ENCODE assay signal across 8 mouse cellular contexts in genomic region chr14:20639918-20640619, GRCm38 (mm10). TPM values are rescaled to one million over a fixed set of nuclear protein-coding genes. Genes with fewer than 3 reads are reported as not detected.
DNase-seq lines count a peak whose midpoint lies in the region; ATAC-seq lines count a peak whose summit lies in the region.

No protein-coding gene starts in this region.

- peaks cover 17% of the 10 kb centered on the region for H3K4me1 ChIP-seq in heart, embryonic 10.5 days
- peaks cover 14% of the 10 kb centered on the region for H3K4me1 ChIP-seq in hindbrain, embryonic 13.5 days (replicated peaks)

- H3K27ac ChIP-seq in heart, embryonic 10.5 days, result peak overlapping the region; percentile 98
- peak overlapping the region; percentile 94 for H3K27ac ChIP-seq in hindbrain, embryonic 13.5 days

- H3K4me2 ChIP-seq in hindbrain, embryonic 13.5 days, result peak overlapping the region; percentile 84

- peak overlapping the region; percentile 85 for H3K9ac ChIP-seq in hindbrain, embryonic 13.5 days

- no peaks in the 10 kb centered on the region for H3K9me3 ChIP-seq in heart, embryonic 10.5 days
- H3K9me3 ChIP-seq in hindbrain, embryonic 13.5 days, result no peaks in the 10 kb centered on the region

- peak; percentile 76 for ATAC-seq in hindbrain, embryonic 13.5 days (ENCODE audit: low FRiP score)
- ATAC-seq in megakaryocyte progenitor cell, adult 5-6 weeks (replicated peaks; ENCODE audit: poor library complexity), result peak; percentile 1; the same call in 1 of the 2 replicates

- H3K27me3 ChIP-seq in heart, embryonic 10.5 days (ENCODE audit: insufficient read depth, poor library complexity, severe bottlenecking), result no peaks in the 10 kb centered on the region
- H3K27me3 ChIP-seq in hindbrain, embryonic 13.5 days, result no peaks in the 10 kb centered on the region

- 4% methylated on average over 16 of the region's 16 CpGs for WGBS in heart, embryonic 10.5 days
- WGBS in hindbrain, embryonic 13.5 days, result 2% methylated on average over 16 of the region's 16 CpGs

- DNase-seq in heart, embryonic 10.5 days (ENCODE audit: low spot score), result no peak
- no peak for DNase-seq in heart, postnatal 4 days
- peak; percentile 79 for DNase-seq in CD4-positive, CD25-positive, alpha-beta regulatory T cell, adult 2 months (ENCODE audit: low read depth, low spot score)
- peak; percentile 24 to 26 for DNase-seq in cerebellum, postnatal 14 days
- peak; percentile 48 to 58 for DNase-seq in thymus, adult 18-20 months
- DNase-seq in layer of hippocampus, postnatal 36 days, result no peak

- no peaks in the 10 kb centered on the region for H3K36me3 ChIP-seq in heart, embryonic 10.5 days
- H3K36me3 ChIP-seq in hindbrain, embryonic 13.5 days, result no peaks in the 10 kb centered on the region

- H3K4me3 ChIP-seq in heart, embryonic 10.5 days, result peak overlapping the region; percentile 95
- peak overlapping the region; percentile 81 for H3K4me3 ChIP-seq in hindbrain, embryonic 13.5 days

RNA-seq across cellular contexts. Expression of gene Usp54, which starts 0.8 kb away (rescaled TPM):
- 7.3 and 7.5 TPM in 2 replicates for polyA plus RNA-seq in heart, embryonic 10.5 days (2016; fragmentation: Nextera tagmentation; extraction: Ambion mirVana)
- 10 to 100 TPM; 15.2 to 15.4 TPM for total RNA-seq in heart, postnatal 4 days (2021)
- polyA plus RNA-seq in hindbrain, embryonic 13.5 days (2015; fragmentation: Nextera tagmentation; extraction: Ambion mirVana), result 9.3 and 12.1 TPM in 2 replicates
- 5.3 and 7.0 TPM in 2 replicates for total RNA-seq in megakaryocyte progenitor cell, adult 5-6 weeks (2015)
- 3.2 and 6.5 TPM in 2 replicates for total RNA-seq in megakaryocyte progenitor cell, adult 5-6 weeks (2017)
- total RNA-seq in layer of hippocampus, postnatal 36 days (2021), result 10 to 100 TPM; 49.1 to 57.8 TPM

RNA-seq across cellular contexts. Expression of gene Myoz1, which starts 16.3 kb away (rescaled TPM):
- polyA plus RNA-seq in heart, embryonic 10.5 days (2016; fragmentation: Nextera tagmentation; extraction: Ambion mirVana), result 22.8 and 30.3 TPM in 2 replicates
- total RNA-seq in heart, postnatal 4 days (2021), result 1 to 10 TPM; 5.6 to 7.5 TPM
- polyA plus RNA-seq in hindbrain, embryonic 13.5 days (2015; fragmentation: Nextera tagmentation; extraction: Ambion mirVana), result 0.30 TPM in 1 of 2 replicates, not detected in the other
- not detected in 2 replicates for total RNA-seq in megakaryocyte progenitor cell, adult 5-6 weeks (2015)
- total RNA-seq in megakaryocyte progenitor cell, adult 5-6 weeks (2017), result 0.68 TPM in 1 of 2 replicates, not detected in the other
- not detected for total RNA-seq in layer of hippocampus, postnatal 36 days (2021)

RNA-seq across cellular contexts. Expression of gene Synpo2l, which starts 28.1 kb away (rescaled TPM):
- polyA plus RNA-seq in heart, embryonic 10.5 days (2016; fragmentation: Nextera tagmentation; extraction: Ambion mirVana), result 87.0 and 172 TPM in 2 replicates
- 100 to 1,000 TPM; 230 to 272 TPM for total RNA-seq in heart, postnatal 4 days (2021)
- 0.23 and 0.30 TPM in 2 replicates for polyA plus RNA-seq in hindbrain, embryonic 13.5 days (2015; fragmentation: Nextera tagmentation; extraction: Ambion mirVana)
- total RNA-seq in megakaryocyte progenitor cell, adult 5-6 weeks (2015), result 0.10 TPM in 1 of 2 replicates, not detected in the other
- total RNA-seq in megakaryocyte progenitor cell, adult 5-6 weeks (2017), result 0.20 TPM in 1 of 2 replicates, not detected in the other
- total RNA-seq in layer of hippocampus, postnatal 36 days (2021), result under 1 TPM; 0.15 TPM

RNA-seq across cellular contexts. Expression of gene Sec24c, which starts 34.0 kb away (rescaled TPM):
- polyA plus RNA-seq in heart, embryonic 10.5 days (2016; fragmentation: Nextera tagmentation; extraction: Ambion mirVana), result 101 and 113 TPM in 2 replicates
- total RNA-seq in heart, postnatal 4 days (2021), result 100 to 1,000 TPM in 1 of 2 experiments, 10 to 100 TPM in 1; 96.3 to 110 TPM
- 89.8 and 90.0 TPM in 2 replicates for polyA plus RNA-seq in hindbrain, embryonic 13.5 days (2015; fragmentation: Nextera tagmentation; extraction: Ambion mirVana)
- total RNA-seq in megakaryocyte progenitor cell, adult 5-6 weeks (2015), result 40.1 and 40.5 TPM in 2 replicates
- total RNA-seq in megakaryocyte progenitor cell, adult 5-6 weeks (2017), result 88.7 and 97.9 TPM in 2 replicates
- total RNA-seq in layer of hippocampus, postnatal 36 days (2021), result 100 to 1,000 TPM; 116 to 125 TPM

RNA-seq across cellular contexts. Expression of gene Fut11, which starts 54.7 kb away (rescaled TPM):
- 18.4 and 19.5 TPM in 2 replicates for polyA plus RNA-seq in heart, embryonic 10.5 days (2016; fragmentation: Nextera tagmentation; extraction: Ambion mirVana)
- 10 to 100 TPM; 11.4 to 11.8 TPM for total RNA-seq in heart, postnatal 4 days (2021)
- polyA plus RNA-seq in hindbrain, embryonic 13.5 days (2015; fragmentation: Nextera tagmentation; extraction: Ambion mirVana), result 27.2 and 29.3 TPM in 2 replicates
- 14.3 and 15.3 TPM in 2 replicates for total RNA-seq in megakaryocyte progenitor cell, adult 5-6 weeks (2015)
- 5.3 and 5.7 TPM in 2 replicates for total RNA-seq in megakaryocyte progenitor cell, adult 5-6 weeks (2017)
- 10 to 100 TPM; 15.1 to 16.4 TPM for total RNA-seq in layer of hippocampus, postnatal 36 days (2021)

Comparison
In these comparisons a context has a peak if more than half of its experiments do, and no peak if none do; other contexts are left out.
1. DNase-seq: peak in CD4-positive, CD25-positive, alpha-beta regulatory T cell, adult 2 months (single experiment), cerebellum, postnatal 14 days (2 of 2) and thymus, adult 18-20 months (2 of 2); none in heart, embryonic 10.5 days (single experiment), heart, postnatal 4 days (single experiment) and layer of hippocampus, postnatal 36 days (0 of 2).
2. RNA of gene Synpo2l, which starts 28.1 kb away (total RNA-seq): 230 to 272 TPM in heart, postnatal 4 days; 0.15 TPM in layer of hippocampus, postnatal 36 days and 0.10 to 0.20 TPM in megakaryocyte progenitor cell, adult 5-6 weeks; every median in the first group is over 100 times any median in the second.